Mouse (Mus musculus): ENCODE measurements around the gene Speer4f2. TPM values are rescaled to one million over a fixed set of nuclear protein-coding genes. Genes with fewer than 3 reads are reported as not detected.

Speer4f2 gene
- polyA plus RNA-seq (2014; fragmentation: Illumina TruSeq; extraction: RNeasy Lipid Tissue Mini Kit (QIAGEN cat#74804)): not detected

GRCm38 (mm10) chr5:17372880-17373279 is at the start of gene Speer4f2:
Speer4f2 (plus strand) TSS chr5:17373180.

Other genes starting within 250 kb of the Speer4f2 start
- not detected for gene Speer4f1, start 102.9 kb downstream of the Speer4f2 start, polyA plus RNA-seq (2014; fragmentation: Illumina TruSeq; extraction: RNeasy Lipid Tissue Mini Kit (QIAGEN cat#74804))
- gene Sema3c, start 201.1 kb downstream of the Speer4f2 start, polyA plus RNA-seq (2014; fragmentation: Illumina TruSeq; extraction: RNeasy Lipid Tissue Mini Kit (QIAGEN cat#74804)): 295 TPM

All from ovary, adult 10 weeks (tissue).